Mouse (Mus musculus) hematopoietic stem cell, adult 5-6 weeks (primary cell): ENCODE data around the gene Slc30a1. TPM values are rescaled to one million over a fixed set of nuclear protein-coding genes. Genes with fewer than 3 reads are reported as not detected.

Experiments
- ATAC-seq, 2 experiments: fragments of 125-278 bp in 1 of 2; replicated peaks in 1 of 2; 2 replicates each; pipeline ENCODE4 v1.8.0; 2016 to 2017; ENCODE audit warnings: inconsistent platforms in 2 of 2, mild to moderate bottlenecking in 2 of 2, moderate number of reproducible peaks in 2 of 2, low read depth in 1 of 2, moderate TSS enrichment in 1 of 2; ENCODE audit not compliant: low FRiP score in 2 of 2, poor library complexity in 2 of 2, severe bottlenecking in 2 of 2, insufficient read depth in 1 of 2, low TSS enrichment in 1 of 2
- total RNA-seq: library from RNA; stranded (forward); fragments of 172-1452, 232-1000 nt; gene quantifications from 2 replicates; pipeline ENCODE4 v1.2.3, GENCODE M21; 2017

The Slc30a1 gene
- total RNA-seq, 1 experiment from 2014 or later = 6.5 TPM

DNA sequence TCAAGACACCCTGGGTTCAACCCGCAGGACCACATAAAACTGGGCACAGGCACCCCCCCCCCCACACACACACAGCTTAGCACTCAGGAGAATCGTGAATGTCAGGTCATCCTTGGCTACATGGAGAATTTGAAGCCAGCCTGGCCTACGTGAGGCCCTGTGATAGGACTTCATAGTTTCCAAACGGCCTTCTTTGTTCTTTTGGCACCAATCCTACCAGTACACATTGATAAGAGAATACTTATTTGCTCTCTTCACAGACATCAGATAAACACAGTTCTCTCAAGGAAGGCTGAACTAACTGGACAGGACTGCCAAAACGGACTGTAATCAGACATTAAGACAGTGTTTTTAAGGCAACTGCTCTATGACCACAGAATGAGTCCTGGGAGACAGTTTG, 22.9 kb upstream of the Slc30a1 start:
- no peak for ATAC-seq

GRCm38 (mm10) chr1:191891912-191892311, 14.7 kb upstream of the Slc30a1 start:
- no peak for ATAC-seq

- peak in 1 of 2 experiments; percentile 27; a peak in 1 of 4 replicates for ATAC-seq
These were observed 12.2 kb upstream of the Slc30a1 start for GRCm38 (mm10) chr1:191894386-191894785.

DNA sequence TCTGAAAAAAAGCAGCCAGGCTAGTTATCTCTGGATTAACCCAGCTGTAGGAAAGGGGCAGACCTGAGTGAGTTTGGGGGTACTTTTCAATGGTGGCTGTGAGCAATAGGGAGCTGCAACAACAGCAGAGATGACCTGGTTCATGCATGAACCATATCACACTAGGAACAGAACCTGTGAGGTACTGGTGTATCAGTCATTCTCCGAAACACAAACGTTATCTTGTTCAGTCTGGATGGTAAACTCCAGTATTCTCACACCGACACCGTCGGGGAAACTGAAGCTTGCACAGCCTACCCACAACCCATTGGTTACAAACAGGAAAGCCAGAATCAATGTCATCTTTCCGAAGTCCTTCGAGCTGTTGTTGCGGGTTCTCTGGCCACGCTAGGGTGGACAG, 11.7 kb upstream of the Slc30a1 start:
- ATAC-seq = no peak

- ATAC-seq = no peak
These were observed 9.6 kb upstream of the Slc30a1 start for GRCm38 (mm10) chr1:191896806-191897552.

DNA sequence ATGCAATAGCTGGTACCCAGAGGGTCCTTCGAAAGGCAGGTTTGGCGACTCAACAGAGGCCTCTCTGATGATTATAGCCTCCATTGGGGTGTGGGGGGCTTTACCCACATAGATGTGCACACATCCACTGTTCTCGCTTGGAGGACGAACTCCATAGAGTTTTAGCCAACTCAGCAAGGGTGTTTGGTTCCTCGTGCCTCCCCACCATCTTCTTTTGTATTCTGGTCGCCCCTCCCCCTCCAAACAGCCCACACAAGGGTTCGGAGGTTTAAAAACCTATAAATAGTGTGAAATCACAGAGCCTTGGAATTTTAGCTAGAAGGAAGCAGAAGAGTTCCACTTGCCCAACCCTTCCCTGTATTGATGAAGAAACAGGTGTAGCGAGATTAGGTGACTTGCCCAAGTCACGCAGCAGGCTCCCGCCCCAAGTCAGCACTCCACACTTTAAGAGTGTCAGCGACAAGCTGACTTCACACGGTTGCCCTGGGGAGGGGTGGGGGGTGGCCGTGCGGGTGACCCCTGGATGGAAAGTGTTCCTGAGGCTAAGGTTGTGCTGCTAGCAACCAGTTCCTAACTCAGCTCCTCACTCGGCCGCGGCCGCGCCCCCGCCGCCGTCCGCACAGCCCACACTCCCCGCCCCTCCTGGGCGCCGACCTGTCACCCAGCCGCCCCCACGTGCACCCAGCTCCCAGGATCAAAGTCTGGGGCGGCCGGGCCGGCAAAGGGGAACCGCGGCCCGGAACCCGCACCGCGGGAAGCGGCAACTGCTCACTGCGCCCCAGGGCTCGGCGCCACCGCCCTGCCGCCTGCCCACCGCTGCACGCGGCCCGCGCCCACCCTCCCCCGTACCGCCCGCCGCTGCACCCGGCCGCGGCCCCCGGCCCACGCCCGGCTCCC, 682 bp upstream of the Slc30a1 start:
- peak; percentile 30 to 55 for ATAC-seq

- ATAC-seq = peak; percentile 30 to 41; a peak in 2 of 4 replicates
These were observed 854 bp downstream of the Slc30a1 start for GRCm38 (mm10) chr1:191907431-191907810.

DNA sequence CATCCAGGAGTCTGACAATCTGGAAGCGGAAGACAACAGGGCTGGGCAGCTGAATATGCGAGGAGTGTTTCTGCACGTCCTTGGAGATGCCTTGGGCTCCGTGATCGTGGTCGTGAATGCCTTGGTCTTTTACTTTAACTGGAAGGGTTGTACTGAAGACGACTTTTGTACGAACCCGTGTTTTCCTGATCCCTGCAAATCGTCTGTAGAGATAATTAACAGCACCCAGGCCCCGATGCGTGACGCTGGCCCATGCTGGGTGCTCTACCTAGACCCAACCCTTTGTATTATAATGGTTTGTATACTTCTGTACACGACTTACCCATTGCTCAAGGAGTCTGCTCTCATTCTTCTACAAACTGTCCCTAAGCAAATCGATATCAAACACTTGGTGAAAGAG, 2.3 kb downstream of the Slc30a1 start:
- no peak for ATAC-seq

DNA sequence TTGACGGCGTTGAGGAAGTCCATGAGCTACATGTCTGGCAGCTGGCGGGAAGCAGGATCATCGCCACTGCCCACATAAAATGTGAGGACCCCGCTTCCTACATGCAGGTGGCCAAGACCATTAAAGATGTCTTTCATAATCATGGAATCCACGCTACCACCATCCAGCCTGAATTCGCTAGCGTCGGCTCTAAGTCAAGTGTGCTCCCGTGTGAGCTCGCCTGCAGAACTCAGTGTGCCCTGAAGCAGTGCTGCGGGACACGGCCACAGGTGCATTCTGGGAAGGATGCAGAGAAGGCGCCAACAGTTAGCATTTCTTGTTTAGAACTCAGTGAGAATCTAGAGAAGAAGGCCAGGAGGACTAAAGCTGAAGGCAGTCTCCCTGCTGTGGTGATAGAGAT, 2.7 kb downstream of the Slc30a1 start:
- ATAC-seq = no peak

DNA sequence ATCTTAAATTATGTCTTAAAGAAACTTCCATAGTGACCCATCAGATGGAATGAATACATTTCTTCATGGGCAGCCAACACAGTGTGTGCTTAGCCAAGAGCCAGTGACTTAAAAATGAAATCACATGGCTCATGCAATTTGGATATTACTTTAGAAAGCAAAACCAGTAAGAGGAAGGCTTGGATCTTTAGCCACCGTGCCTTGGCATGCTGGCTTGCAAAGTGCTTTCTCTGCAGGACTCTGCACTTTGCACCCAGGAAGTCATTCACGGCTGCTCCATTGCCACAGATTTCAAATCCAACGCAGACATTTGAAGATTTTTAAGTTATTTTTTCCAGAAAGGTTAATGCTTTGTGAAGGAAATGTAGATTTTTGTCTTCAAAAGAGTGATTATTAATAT, 4.1 kb downstream of the Slc30a1 start:
- ATAC-seq = no peak

DNA sequence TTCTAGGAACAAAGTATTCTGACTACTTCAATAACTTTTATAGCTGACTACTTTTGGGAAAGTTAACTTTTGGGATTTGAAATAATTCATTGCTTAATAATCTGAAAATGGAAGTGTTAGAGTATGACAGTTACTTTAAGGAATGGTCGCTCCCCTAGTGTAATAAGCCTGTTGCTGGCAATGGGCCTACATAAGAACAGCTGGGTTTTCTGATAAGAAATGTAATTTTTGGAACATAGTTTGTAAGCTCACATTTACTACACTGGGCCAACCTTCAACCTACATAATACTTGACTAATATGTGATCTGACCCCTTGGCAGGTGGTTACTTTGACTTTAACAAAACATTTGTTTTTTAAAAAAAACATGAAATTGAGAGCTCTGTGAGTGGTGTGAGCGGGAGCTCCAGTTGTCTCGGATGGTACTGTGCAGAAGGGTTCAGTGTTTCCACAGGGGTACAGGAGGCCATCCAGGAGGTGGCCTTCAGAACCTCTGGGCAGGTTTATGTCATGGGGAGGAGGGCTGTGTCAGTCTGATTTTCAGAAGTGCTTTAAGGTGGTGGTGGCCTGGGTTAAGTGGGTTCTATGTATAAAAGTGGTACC, 4.6 kb downstream of the Slc30a1 start:
- ATAC-seq = no peak

DNA sequence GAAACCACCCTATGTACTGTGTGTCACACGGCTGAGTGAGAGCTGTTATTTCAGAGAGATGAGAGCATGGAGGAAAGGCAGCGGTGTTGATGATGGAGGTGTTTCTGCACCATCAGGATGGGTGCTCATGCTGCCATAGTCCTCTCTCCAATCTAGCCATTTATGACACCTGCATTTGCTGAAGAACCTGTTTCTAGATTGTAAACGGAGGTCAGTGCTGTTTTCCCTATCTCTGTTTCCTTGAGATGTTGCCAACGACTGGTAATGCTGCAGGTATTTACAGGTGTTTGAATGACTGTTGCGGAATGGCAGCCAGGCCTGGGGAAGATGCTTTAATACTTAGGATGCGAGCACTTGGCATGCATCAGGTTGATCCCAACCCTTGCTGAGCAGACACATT, 8.1 kb downstream of the Slc30a1 start:
- no peak for ATAC-seq

DNA sequence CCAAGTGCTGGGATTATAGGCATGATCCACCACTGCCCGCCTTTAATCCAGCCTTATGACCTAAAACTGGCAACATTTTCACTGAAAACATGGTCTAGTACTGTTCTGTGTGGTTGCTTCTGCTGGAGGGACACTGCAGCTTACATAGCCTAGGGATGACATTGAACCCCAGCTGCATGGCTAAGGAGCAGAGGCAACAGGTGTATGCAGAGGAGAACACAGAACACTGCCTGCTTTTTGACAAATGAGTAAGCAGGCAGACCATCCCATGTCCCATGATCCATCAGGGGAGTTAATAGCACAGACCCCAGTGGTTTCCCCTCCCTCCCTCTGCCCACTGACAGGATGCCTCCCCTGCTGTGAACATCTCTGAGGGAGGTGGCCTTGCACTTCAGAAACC, 9.0 kb downstream of the Slc30a1 start:
- ATAC-seq = no peak

DNA sequence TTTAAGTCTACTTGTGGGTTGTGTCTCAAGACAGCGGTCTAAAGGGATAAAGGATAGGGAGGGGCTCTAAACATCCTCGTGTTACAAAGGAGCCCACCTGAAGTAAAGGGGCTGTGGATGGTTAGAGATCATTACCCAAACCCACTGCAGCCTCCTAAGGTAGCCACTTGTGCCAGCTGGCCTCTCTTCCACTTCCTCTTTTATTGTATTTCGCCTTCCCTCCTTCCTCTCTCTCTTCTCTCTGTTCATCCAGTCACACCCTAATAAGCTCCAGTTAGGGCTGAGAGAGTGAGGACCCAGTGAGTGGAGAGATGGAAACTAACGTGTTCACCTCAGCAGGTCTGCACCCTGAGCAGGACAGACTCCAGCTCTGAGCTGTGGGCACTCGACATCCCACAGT, 10.3 kb downstream of the Slc30a1 start:
- ATAC-seq = peak in 1 of 2 experiments; percentile 48; a peak in 2 of 4 replicates

- no peak for ATAC-seq
These were observed 12.8 kb downstream of the Slc30a1 start for GRCm38 (mm10) chr1:191919336-191919735.

GRCm38 (mm10) chr1:191921701-191922100, 15.1 kb downstream of the Slc30a1 start:
- no peak for ATAC-seq

GRCm38 (mm10) chr1:191925496-191925895, 18.9 kb downstream of the Slc30a1 start:
- ATAC-seq = no peak

DNA sequence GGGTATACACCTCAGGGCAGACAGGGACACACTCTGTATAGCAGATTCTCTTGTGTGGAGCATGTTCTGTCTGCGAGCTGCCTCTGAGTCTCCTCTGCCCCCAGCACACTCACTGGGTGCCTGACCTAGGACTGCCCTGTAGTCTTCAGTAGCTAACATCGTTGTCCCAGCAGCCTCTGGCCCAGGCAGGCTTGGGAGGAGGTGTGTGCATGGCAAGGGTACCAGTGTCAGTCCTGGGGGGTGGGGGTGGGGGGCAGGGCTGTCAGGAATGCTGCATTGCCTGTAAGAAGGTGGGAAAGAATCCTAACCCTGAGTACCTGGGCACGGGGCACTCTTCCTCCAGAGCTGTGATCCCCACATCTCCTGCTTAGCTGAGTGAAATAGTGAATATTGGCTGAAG, 20.1 kb downstream of the Slc30a1 start:
- ATAC-seq = no peak
